Mouse (Mus musculus): Measurements from ENCODE around the gene Gm595. TPM values are rescaled to one million over a fixed set of nuclear protein-coding genes. Genes with fewer than 3 reads are reported as not detected.

Gm595 gene
- not detected for total RNA-seq (2021)
- long read RNA-seq, experiment 1: 0 reads
- long read RNA-seq, experiment 2: 0 reads

GRCm38 (mm10) chrX:48877613-48878012 is at the start of gene Gm595:
Gene Gm595 (minus strand): TSS chrX:48877713.
- DNase-seq (ENCODE audit: low spot score in 2 of 2): no peak

- DNase-seq (ENCODE audit: low spot score in 2 of 2): no peak
Observed at GRCm38 (mm10) chrX:48908421-48908820, 30.9 kb upstream of the Gm595 start.

- DNase-seq (ENCODE audit: low spot score in 2 of 2): no peak
Observed at GRCm38 (mm10) chrX:48903744-48904143, 26.2 kb upstream of the Gm595 start.

- peak; percentile 9 to 12 for DNase-seq (ENCODE audit: low spot score in 2 of 2)
Observed at GRCm38 (mm10) chrX:48899555-48899954, 22.0 kb upstream of the Gm595 start.

- no peak for DNase-seq (ENCODE audit: low spot score in 2 of 2)
Observed at GRCm38 (mm10) chrX:48896803-48897202, 19.3 kb upstream of the Gm595 start.

- DNase-seq (ENCODE audit: low spot score in 2 of 2): no peak
Observed at GRCm38 (mm10) chrX:48893946-48894345, 16.4 kb upstream of the Gm595 start.

GRCm38 (mm10) chrX:48890259-48890658 is 12.7 kb upstream of the Gm595 start:
- DNase-seq (ENCODE audit: low spot score in 2 of 2): no peak

GRCm38 (mm10) chrX:48884615-48885014 is 7.1 kb upstream of the Gm595 start:
- DNase-seq (ENCODE audit: low spot score in 2 of 2): no peak

Other genes starting within 250 kb of the Gm595 start
- not detected for gene Gpr119, start 203.2 kb downstream of the Gm595 start, total RNA-seq (2021)
- 1 to 10 TPM; 4.5 to 4.7 TPM for gene Rbmx2, start 182.7 kb downstream of the Gm595 start, total RNA-seq (2021)